Mouse (Mus musculus): ENCODE measurements at regions not wholly inside any gene's neighbourhood (a gene's known extent, or its start where the extent isn't known, plus 50 kb on each side); places are given as distances from the start of the nearest gene placed in this dataset.
"Not testable (repeated sequence)": the region's sequence is repeated elsewhere in the genome, so short reads cannot be mapped to it uniquely, and the experiment has no call there.

DNA sequence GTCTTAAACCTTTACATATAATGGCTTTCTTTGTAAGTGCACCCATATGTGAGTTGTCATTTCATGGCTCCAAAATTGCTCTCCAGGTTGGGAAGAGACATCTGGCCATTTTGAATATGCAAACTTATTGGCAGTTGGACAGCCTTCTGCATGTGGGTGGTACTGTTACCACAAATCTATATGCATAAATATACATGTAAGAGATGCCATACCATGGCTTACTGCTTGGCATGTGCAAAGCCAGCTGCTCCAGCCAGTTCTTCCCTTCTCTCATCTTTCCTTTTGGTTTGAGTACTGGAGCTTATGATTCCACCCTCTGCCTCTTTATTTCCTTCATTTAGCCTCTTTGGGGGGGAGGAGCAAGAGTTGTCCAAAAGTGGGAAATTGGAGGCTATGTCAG, 312.7 kb downstream of the Plekhb2 start:
- DNase-seq (ENCODE audit: low read depth, low spot score), result peak; percentile 83

GRCm38 (mm10) chr1:35200656-35201055, 350.9 kb downstream of the Plekhb2 start:
- no peak for DNase-seq (ENCODE audit: low read depth, low spot score)

- DNase-seq (ENCODE audit: low read depth, low spot score), result peak; percentile 23
These were observed 351.5 kb downstream of the Plekhb2 start for GRCm38 (mm10) chr1:35201083-35201879.

- no peak for DNase-seq (ENCODE audit: low read depth, low spot score)
These were observed 352.1 kb downstream of the Plekhb2 start for GRCm38 (mm10) chr1:35201880-35202220.

GRCm38 (mm10) chr1:35202551-35202950, 352.8 kb downstream of the Plekhb2 start:
- DNase-seq (ENCODE audit: low read depth, low spot score), result peak; percentile 91

DNA sequence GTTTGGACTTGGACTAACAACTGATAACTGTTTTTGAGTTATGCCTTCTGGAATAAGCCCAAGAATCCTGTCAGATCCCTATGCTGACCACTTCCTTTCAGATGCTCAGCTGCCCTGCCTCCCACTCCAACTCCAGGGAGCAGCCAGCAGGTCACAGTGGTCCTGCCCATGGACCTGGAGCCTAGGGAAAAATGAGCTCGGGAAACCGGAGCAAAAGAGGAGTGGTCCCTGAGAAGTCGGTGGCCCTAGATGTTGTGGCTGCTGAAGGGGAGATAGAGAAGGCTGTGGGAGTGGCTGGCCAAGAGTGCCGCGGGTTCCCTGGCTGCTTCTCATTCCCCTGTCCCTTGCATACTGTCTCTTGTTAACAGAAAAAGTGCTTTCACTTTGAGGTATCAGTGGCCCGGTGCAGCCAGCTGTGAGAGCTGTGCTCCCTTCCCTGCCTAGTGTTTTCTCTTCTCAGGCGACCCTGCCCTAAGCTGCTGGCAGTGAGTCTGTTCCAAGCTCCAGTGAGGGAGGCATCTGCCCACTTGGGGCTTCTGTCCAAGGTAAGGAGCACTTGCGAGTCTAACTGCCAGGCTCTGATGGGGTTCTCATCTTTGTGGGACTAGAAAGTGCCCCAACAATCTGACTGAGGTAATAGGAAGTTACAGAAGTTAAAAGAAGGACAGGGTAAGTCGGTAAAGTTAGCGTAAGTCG, 357.2 kb downstream of the Plekhb2 start:
- no peak for DNase-seq (ENCODE audit: low read depth, low spot score)

- no peak for DNase-seq (ENCODE audit: low read depth, low spot score)
These were observed 362.5 kb downstream of the Plekhb2 start for GRCm38 (mm10) chr1:35212111-35212891.

GRCm38 (mm10) chr1:35213875-35214274, 364.1 kb downstream of the Plekhb2 start:
- DNase-seq (ENCODE audit: low read depth, low spot score), result no peak

DNA sequence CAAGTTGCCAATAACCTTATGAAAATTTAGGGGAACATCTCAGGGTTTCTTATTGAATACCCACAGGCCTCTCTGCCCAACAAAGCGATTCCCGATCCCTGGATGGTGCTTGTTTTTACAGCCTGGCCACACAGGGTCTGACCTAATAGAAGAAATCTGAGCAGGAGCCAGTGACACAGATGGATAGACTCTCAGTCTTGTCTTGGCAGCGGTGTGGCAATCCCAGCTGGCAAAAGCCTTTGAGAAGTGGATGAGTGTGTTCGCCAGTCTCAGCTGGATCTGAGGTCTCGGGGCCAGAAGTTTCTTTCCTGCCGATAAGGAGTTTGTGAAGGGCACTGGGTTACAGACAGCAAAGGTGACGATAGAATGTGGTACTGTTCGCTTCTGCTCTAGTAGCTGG, 366.6 kb downstream of the Plekhb2 start:
- DNase-seq (ENCODE audit: low read depth, low spot score), result no peak

DNA sequence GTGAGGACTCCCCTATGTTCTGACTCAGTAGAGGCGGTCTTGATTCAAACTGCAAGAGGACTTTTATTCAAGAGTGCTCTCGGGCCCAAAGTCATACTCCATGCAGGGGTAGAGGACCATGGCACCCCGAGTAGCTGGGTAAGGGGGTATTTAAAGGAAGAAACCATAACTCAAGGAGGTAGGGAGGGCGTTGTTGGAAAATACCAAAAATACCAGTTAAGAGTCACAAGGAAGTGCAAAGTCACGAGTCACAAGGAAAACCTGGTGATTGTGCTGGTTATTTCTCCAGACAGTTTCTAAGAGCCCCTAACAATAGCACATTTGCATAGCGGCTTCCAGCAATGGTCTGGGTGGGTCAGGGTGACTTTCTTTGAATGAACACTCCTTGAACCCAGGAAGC, 370.4 kb downstream of the Plekhb2 start:
- DNase-seq (ENCODE audit: low read depth, low spot score), result not testable (repeated sequence)

- DNase-seq (ENCODE audit: low read depth, low spot score), result no peak
These were observed 371.0 kb downstream of the Plekhb2 start for GRCm38 (mm10) chr1:35220751-35221150.

GRCm38 (mm10) chr1:35232592-35232991, 382.8 kb downstream of the Plekhb2 start:
- DNase-seq (ENCODE audit: low read depth, low spot score), result no peak

DNA sequence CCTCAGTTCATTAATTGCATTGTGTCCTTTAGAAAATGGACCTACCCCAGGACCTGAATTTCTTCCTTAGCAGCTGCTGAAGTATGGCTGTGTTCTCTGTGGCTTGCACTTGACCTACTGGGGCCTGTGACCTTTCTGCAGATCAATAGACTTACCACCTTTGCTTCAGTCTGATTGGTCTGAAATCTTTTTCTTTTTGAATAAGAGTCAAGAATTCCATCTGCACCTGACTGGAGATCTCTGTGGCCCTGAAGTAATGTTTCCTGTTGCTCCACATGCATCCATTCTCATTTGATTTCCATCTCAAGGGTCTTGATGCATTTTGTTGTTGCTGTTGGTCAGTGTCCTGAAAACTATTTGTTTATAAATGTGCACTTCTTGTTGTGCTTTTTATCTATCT, 388.4 kb downstream of the Plekhb2 start:
- no peak for DNase-seq (ENCODE audit: low read depth, low spot score)

GRCm38 (mm10) chr1:35242849-35243248, 393.1 kb downstream of the Plekhb2 start:
- DNase-seq (ENCODE audit: low read depth, low spot score), result no peak

GRCm38 (mm10) chr1:35243339-35243738, 393.6 kb downstream of the Plekhb2 start:
- no peak for DNase-seq (ENCODE audit: low read depth, low spot score)

GRCm38 (mm10) chr1:35265125-35265524, 415.3 kb downstream of the Plekhb2 start:
- DNase-seq (ENCODE audit: low read depth, low spot score), result no peak

GRCm38 (mm10) chr1:35266626-35267025, 416.9 kb downstream of the Plekhb2 start:
- DNase-seq (ENCODE audit: low read depth, low spot score), result no peak

- DNase-seq (ENCODE audit: low read depth, low spot score), result no peak
These were observed 418.1 kb downstream of the Plekhb2 start for GRCm38 (mm10) chr1:35267883-35268282.

DNA sequence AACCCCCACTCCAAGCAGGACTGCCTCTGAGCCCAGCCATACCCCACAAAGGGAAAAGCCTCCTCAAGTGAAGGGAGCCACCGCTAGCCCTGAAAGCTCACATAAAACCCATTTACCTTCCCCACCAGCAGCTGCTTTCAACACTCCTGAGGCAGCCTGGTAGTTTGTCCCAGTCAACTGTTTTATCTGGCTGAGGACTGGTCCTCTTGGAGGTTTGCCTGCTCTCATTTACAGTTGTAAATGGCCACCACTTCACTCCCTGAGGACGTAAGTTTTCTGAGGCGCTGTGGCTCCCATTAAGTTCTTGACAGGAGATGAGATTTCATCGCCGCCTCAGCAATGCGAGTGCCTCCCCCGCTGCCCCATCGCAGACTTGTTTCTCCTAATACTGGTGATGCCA, 425.2 kb downstream of the Plekhb2 start:
- no peak for DNase-seq (ENCODE audit: low read depth, low spot score)
